Mouse (Mus musculus): ENCODE data around the gene Taf1a. TPM values are rescaled to one million over a fixed set of nuclear protein-coding genes. Genes with fewer than 3 reads are reported as not detected.

The Taf1a gene
- polyA plus RNA-seq, 1 experiment from 2014 or later = 17.0 TPM

Other genes with a start within 250 kb of the Taf1a start
- 12.2 and 12.4 TPM in 2 replicates for gene Disp1, start 167.5 kb upstream of the Taf1a start, polyA plus RNA-seq (2014; fragmentation: Nextera tagmentation; extraction: Ambion mirVana)
- 33.7 and 40.9 TPM in 2 replicates for gene Aida, start 92.4 kb upstream of the Taf1a start, polyA plus RNA-seq (2014; fragmentation: Nextera tagmentation; extraction: Ambion mirVana)
- 51.8 and 57.2 TPM in 2 replicates for gene Brox, start 91.7 kb upstream of the Taf1a start, polyA plus RNA-seq (2014; fragmentation: Nextera tagmentation; extraction: Ambion mirVana)
- 89.6 and 94.7 TPM in 2 replicates for gene Mia3, start 19.4 kb upstream of the Taf1a start, polyA plus RNA-seq (2014; fragmentation: Nextera tagmentation; extraction: Ambion mirVana)
- 0.73 TPM in 1 of 2 replicates, not detected in the other for gene Hhipl2, start 29.2 kb downstream of the Taf1a start, polyA plus RNA-seq (2014; fragmentation: Nextera tagmentation; extraction: Ambion mirVana)

All from embryonic facial prominence, embryonic 11.5 days (tissue).